Comparison of ENCODE assay signal across 7 mouse cellular contexts in genomic region chr1:93343504-93344047, GRCm38 (mm10). TPM values are rescaled to one million over a fixed set of nuclear protein-coding genes. Genes with fewer than 3 reads are reported as not detected.
DNase-seq lines count a peak whose midpoint lies in the region; ATAC-seq lines count a peak whose summit lies in the region.

No protein-coding gene starts in this region.

- H3K4me2 ChIP-seq in intestine, embryonic 15.5 days (replicated peaks): peak overlapping the region; percentile 87
- H3K4me2 ChIP-seq in midbrain, embryonic 11.5 days: peak overlapping the region; percentile 80

- H3K27ac ChIP-seq in intestine, embryonic 15.5 days: 0 out of 2 replicates have a peak overlapping the region, but pooled peaks have one; percentile 45
- no peak overlapping the region for H3K27ac ChIP-seq in midbrain, embryonic 11.5 days (ENCODE audit: low read depth, low read length)

- H3K4me1 ChIP-seq in intestine, embryonic 15.5 days (replicated peaks): peaks cover 5% of the 10 kb centered on the region; the same call in 1 of the 2 replicates
- H3K4me1 ChIP-seq in midbrain, embryonic 11.5 days (ENCODE audit: control insufficient read depth, insufficient read depth, low read length): peaks cover 15% of the 10 kb centered on the region

- peak overlapping the region; percentile 77 for H3K9ac ChIP-seq in intestine, embryonic 15.5 days
- peak overlapping the region; percentile 87 for H3K9ac ChIP-seq in midbrain, embryonic 11.5 days (ENCODE audit: low read length)

- intact Hi-C loops in gastrocnemius, postnatal 36 days (cut with DNase I): loop anchor here (2.0 to 5.0 kb wide), 3 partner anchors 39 to 169 kb away; partner anchors contain the start of genes Farp2 and Mterf4
- intact Hi-C loops in left cerebral cortex, postnatal 36 days (cut with DNase I): loop anchor here (5.0 to 10.0 kb wide), 3 partner anchors 131 to 171 kb away; partner anchors contain the start of genes Farp2 and Hdlbp

- under 1% methylated on average over 39 of the region's 39 CpGs for WGBS in intestine, embryonic 15.5 days
- WGBS in midbrain, embryonic 11.5 days: under 1% methylated on average over 39 of the region's 39 CpGs

- peak overlapping the region; percentile 77 for H3K4me3 ChIP-seq in intestine, embryonic 15.5 days (replicated peaks)
- H3K4me3 ChIP-seq in midbrain, embryonic 11.5 days (ENCODE audit: low read depth, low read length): peak overlapping the region; percentile 85

- peak; percentile 95 for ATAC-seq in intestine, embryonic 15.5 days
- ATAC-seq in midbrain, embryonic 11.5 days (ENCODE audit: low FRiP score): peak; percentile 94

- H3K27me3 ChIP-seq in intestine, embryonic 15.5 days (replicated peaks): no peaks in the 10 kb centered on the region
- no peaks in the 10 kb centered on the region for H3K27me3 ChIP-seq in midbrain, embryonic 11.5 days (ENCODE audit: control insufficient read depth, insufficient read depth, low read length)

- peaks cover 7% of the 10 kb centered on the region for H3K36me3 ChIP-seq in intestine, embryonic 15.5 days
- no peaks in the 10 kb centered on the region for H3K36me3 ChIP-seq in midbrain, embryonic 11.5 days (ENCODE audit: control insufficient read depth, insufficient read depth, low read length)

- DNase-seq in adrenal gland, adult 8-10 months: peak; percentile 93
- DNase-seq in embryo, embryonic 11.5 days (ENCODE audit: low read depth, low spot score): peak; percentile 91
- peak; percentile 86 to 92 for DNase-seq in gastrocnemius, postnatal 36 days
- DNase-seq in left cerebral cortex, postnatal 36 days (ENCODE audit: low spot score in 2 of 2): peak; percentile 93 to 94
- no peak for DNase-seq in midbrain, embryonic 11.5 days (ENCODE audit: low spot score, missing footprints)
- DNase-seq in spleen, adult 12 weeks (ENCODE audit: low spot score): peak; percentile 86

- H3K9me3 ChIP-seq in intestine, embryonic 15.5 days: no peaks in the 10 kb centered on the region
- no peaks in the 10 kb centered on the region for H3K9me3 ChIP-seq in midbrain, embryonic 11.5 days (ENCODE audit: control insufficient read depth, low read length)

RNA-seq across cellular contexts. Expression of gene Pask, which starts 0.3 kb away (rescaled TPM):
- 1 to 10 TPM; 4.9 to 7.9 (median 5.8) TPM for total RNA-seq in adrenal gland, adult 8-10 months (2022)
- under 1 TPM; 0.20 TPM for total RNA-seq in gastrocnemius, postnatal 36 days (2021)
- polyA plus RNA-seq in intestine, embryonic 15.5 days (2015; fragmentation: Nextera tagmentation; extraction: Ambion mirVana): 9.2 and 10.6 TPM in 2 replicates
- 1 to 10 TPM; 5.2 to 5.3 TPM for total RNA-seq in left cerebral cortex, postnatal 36 days (2021)
- 15.0 and 16.0 TPM in 2 replicates for polyA plus RNA-seq in midbrain, embryonic 11.5 days (2014; fragmentation: Nextera tagmentation; extraction: Ambion mirVana)

RNA-seq across cellular contexts. Expression of gene Ppp1r7, which starts 0.9 kb away (rescaled TPM):
- 10 to 100 TPM; 31.1 to 46.5 (median 35.7) TPM for total RNA-seq in adrenal gland, adult 8-10 months (2022)
- total RNA-seq in gastrocnemius, postnatal 36 days (2021): 10 to 100 TPM; 18.9 to 22.7 TPM
- polyA plus RNA-seq in intestine, embryonic 15.5 days (2015; fragmentation: Nextera tagmentation; extraction: Ambion mirVana): 53.0 and 79.4 TPM in 2 replicates
- 10 to 100 TPM; 78.7 to 80.3 TPM for total RNA-seq in left cerebral cortex, postnatal 36 days (2021)
- polyA plus RNA-seq in midbrain, embryonic 11.5 days (2014; fragmentation: Nextera tagmentation; extraction: Ambion mirVana): 88.5 and 94.8 TPM in 2 replicates

RNA-seq across cellular contexts. Expression of gene Ano7, which starts 30.2 kb away (rescaled TPM):
- not detected for total RNA-seq in adrenal gland, adult 8-10 months (2022)
- not detected for total RNA-seq in gastrocnemius, postnatal 36 days (2021)
- 1.8 and 2.0 TPM in 2 replicates for polyA plus RNA-seq in intestine, embryonic 15.5 days (2015; fragmentation: Nextera tagmentation; extraction: Ambion mirVana)
- under 1 TPM; 0.15 to 0.20 TPM for total RNA-seq in left cerebral cortex, postnatal 36 days (2021)
- polyA plus RNA-seq in midbrain, embryonic 11.5 days (2014; fragmentation: Nextera tagmentation; extraction: Ambion mirVana): 0.31 TPM in 1 of 2 replicates, not detected in the other

RNA-seq across cellular contexts. Expression of gene Mterf4, which starts 37.9 kb away (rescaled TPM):
- 10 to 100 TPM; 25.1 to 28.8 (median 26.1) TPM for total RNA-seq in adrenal gland, adult 8-10 months (2022)
- 10 to 100 TPM in 1 of 2 experiments, 1 to 10 TPM in 1; 8.7 to 11.3 TPM for total RNA-seq in gastrocnemius, postnatal 36 days (2021)
- 25.7 and 27.0 TPM in 2 replicates for polyA plus RNA-seq in intestine, embryonic 15.5 days (2015; fragmentation: Nextera tagmentation; extraction: Ambion mirVana)
- total RNA-seq in left cerebral cortex, postnatal 36 days (2021): 10 to 100 TPM; 17.4 to 20.9 TPM
- polyA plus RNA-seq in midbrain, embryonic 11.5 days (2014; fragmentation: Nextera tagmentation; extraction: Ambion mirVana): 31.8 and 38.4 TPM in 2 replicates

Comparison
In these comparisons a context has a peak if more than half of its experiments do, and no peak if none do; other contexts are left out.
1. RNA of gene Pask, which starts 0.3 kb away (total RNA-seq): 4.9 to 7.9 TPM in adrenal gland, adult 8-10 months and 5.2 to 5.3 TPM in left cerebral cortex, postnatal 36 days; 0.20 TPM in gastrocnemius, postnatal 36 days; every median in the first group is over 4 times any median in the second.